Mouse (Mus musculus): Measurements from ENCODE around the gene Olfr463.
A peak's percentile ranks its signal among the peaks of the same experiment; 100 is the strongest.

Gene Olfr463

GRCm38 (mm10) chr11:87847884-87848283 lies 49.3 kb downstream of the Olfr463 start:
- DNase-seq (ENCODE audit: low read depth, low spot score), result peak; percentile 10

GRCm38 (mm10) chr11:87846968-87847600 lies 50.1 kb downstream of the Olfr463 start:
- DNase-seq (ENCODE audit: low read depth, low spot score), result no peak

All from brain, adult 2 months (tissue).